Mouse (Mus musculus) embryonic fibroblast, embryonic 13.5 days (primary cell): ENCODE measurements around the gene Rdh13. TPM values are rescaled to one million over a fixed set of nuclear protein-coding genes. Genes with fewer than 3 reads are reported as not detected.
A peak's percentile ranks its signal among the peaks of the same experiment; 100 is the strongest.

Source experiments
- H3K27ac ChIP-seq: 2 replicates; pipeline ENCODE4 v1.5.1; 2012; ENCODE audit warnings: low read length, control low read depth, inconsistent platforms; ENCODE audit not compliant: insufficient read depth
- H3K4me1 ChIP-seq: 2 replicates; pipeline ENCODE4 v1.6.1; 2011; ENCODE audit warnings: low read length; ENCODE audit not compliant: control insufficient read depth, insufficient read depth
- H3K4me3 ChIP-seq: 2 replicates; pipeline ENCODE4 v1.5.1; 2011; ENCODE audit warnings: mild to moderate bottlenecking, control low read depth, low read length; ENCODE audit not compliant: insufficient read depth
- CTCF ChIP-seq: IDR thresholded peaks from 2 replicates; pipeline ENCODE4 v1.5.1; 2011; ENCODE audit warnings: mild to moderate bottlenecking, control low read depth, low read length, moderate library complexity, borderline replicate concordance; ENCODE audit not compliant: insufficient read depth
- POLR2A ChIP-seq: IDR thresholded peaks from 2 replicates; pipeline ENCODE4 v1.6.1; 2011; ENCODE audit warnings: low read depth, mild to moderate bottlenecking, control low read depth, low read length, moderate library complexity
- polyA plus RNA-seq: library from polyadenylated mRNA; stranded (reverse); fragments of >200 nt; gene quantifications from 2 replicates; pipeline ENCODE4 v1.2.4, GENCODE M21; 2011; ENCODE audit warnings: low read depth; ENCODE audit not compliant: missing spikeins, insufficient read length

Gene Rdh13
- polyA plus RNA-seq, 1 experiment, result 14.7 TPM

GRCm38 (mm10) chr7:4471179-4471555 is 25.7 kb upstream of the Rdh13 start:
- Histone ChIP-seq H3K4me3 (peak overlapping the region; percentile 32), H3K27ac (no peak overlapping the region), H3K4me1 (0 out of 2 replicates have a peak, but pooled peaks cover 4% of the 10 kb centered on the region)
- TF ChIP-seq POLR2A (no peak), CTCF (peak; percentile 74)

- H3K4me1 ChIP-seq, result 0 out of 2 replicates have a peak, but pooled peaks cover 4% of the 10 kb centered on the region
- no peak overlapping the region for H3K27ac ChIP-seq
- TF ChIP-seq POLR2A, result peak; percentile 31; the same call in 1 of the 2 replicates
- no peak for TF ChIP-seq CTCF
- peak overlapping the region; percentile 32 for H3K4me3 ChIP-seq
These were observed 25.1 kb upstream of the Rdh13 start for GRCm38 (mm10) chr7:4470275-4471178.

- TF ChIP-seq CTCF (no peak), POLR2A (no peak)
- Histone ChIP-seq H3K27ac (no peak overlapping the region), H3K4me3 (no peak overlapping the region), H3K4me1 (0 out of 2 replicates have a peak, but pooled peaks cover 4% of the 10 kb centered on the region)
These were observed 22.4 kb upstream of the Rdh13 start for GRCm38 (mm10) chr7:4467801-4468200.

- H3K27ac ChIP-seq, result no peak overlapping the region
- no peak overlapping the region for H3K4me3 ChIP-seq
- TF ChIP-seq POLR2A (no peak), CTCF (no peak)
- H3K4me1 ChIP-seq, result no peaks in the 10 kb centered on the region
These were observed 18.9 kb upstream of the Rdh13 start for GRCm38 (mm10) chr7:4464194-4464824.

GRCm38 (mm10) chr7:4460576-4461434 is 15.4 kb upstream of the Rdh13 start, which contains the start of gene Eps8l1:
Gene Eps8l1, plus strand, starts transcription at chr7:4460674.
- no peak within 1 kb of the TSS for H3K27ac ChIP-seq
- TF ChIP-seq CTCF (no peak), POLR2A (no peak)
- no peaks in the 10 kb centered on the region for H3K4me1 ChIP-seq
- peak within 1 kb of the TSS; percentile 10; the same call in 1 of the 2 replicates for H3K4me3 ChIP-seq

GRCm38 (mm10) chr7:4452644-4453043 is 7.2 kb upstream of the Rdh13 start:
- H3K4me3 ChIP-seq, result no peak overlapping the region
- no peak overlapping the region for H3K27ac ChIP-seq
- no peak for TF ChIP-seq CTCF
- no peak for TF ChIP-seq POLR2A
- H3K4me1 ChIP-seq, result no peaks in the 10 kb centered on the region

GRCm38 (mm10) chr7:4449211-4449610 is 3.8 kb upstream of the Rdh13 start:
- TF ChIP-seq CTCF, result no peak
- TF ChIP-seq POLR2A, result no peak
- Histone ChIP-seq H3K4me1 (peaks cover 2% of the 10 kb centered on the region; the same call in 1 of the 2 replicates), H3K4me3 (no peak overlapping the region), H3K27ac (no peak overlapping the region)

- Histone ChIP-seq H3K4me1 (peaks cover 2% of the 10 kb centered on the region; the same call in 1 of the 2 replicates), H3K27ac (no peak overlapping the region), H3K4me3 (no peak overlapping the region)
- TF ChIP-seq POLR2A (no peak), CTCF (no peak)
These were observed 3.0 kb upstream of the Rdh13 start for GRCm38 (mm10) chr7:4448439-4448838.

- TF ChIP-seq POLR2A (no peak), CTCF (no peak)
- peaks cover 2% of the 10 kb centered on the region; the same call in 1 of the 2 replicates for H3K4me1 ChIP-seq
- no peak overlapping the region for H3K4me3 ChIP-seq
- H3K27ac ChIP-seq, result no peak overlapping the region
These were observed 1.7 kb upstream of the Rdh13 start for GRCm38 (mm10) chr7:4447138-4447537.
